Mouse (Mus musculus) left cerebral cortex, postnatal 25 days (tissue): Measurements from ENCODE around the gene Twsg1. TPM values are rescaled to one million over a fixed set of nuclear protein-coding genes. Genes with fewer than 3 reads are reported as not detected.

Experiments used
- DNase-seq, 2 experiments: peaks; one replicate each; pipeline ENCODE4 v3.0.0; 2022; ENCODE audit warnings: low spot score in 2 of 2, mixed read lengths in 1 of 2
- intact Hi-C: fragments of 180-260 bp; cut with DNase I; formaldehyde crosslinking; loops from one replicate; pipeline ENCODE4 v1.15.1; 2025
- total RNA-seq, 2 experiments: library from RNA; stranded (reverse); gene quantifications; 2 replicates each; pipeline ENCODE4 v1.2.3; 2021

Twsg1 gene
- total RNA-seq, 2 experiments from 2014 or later, result 25.2 to 30.1 TPM

DNA sequence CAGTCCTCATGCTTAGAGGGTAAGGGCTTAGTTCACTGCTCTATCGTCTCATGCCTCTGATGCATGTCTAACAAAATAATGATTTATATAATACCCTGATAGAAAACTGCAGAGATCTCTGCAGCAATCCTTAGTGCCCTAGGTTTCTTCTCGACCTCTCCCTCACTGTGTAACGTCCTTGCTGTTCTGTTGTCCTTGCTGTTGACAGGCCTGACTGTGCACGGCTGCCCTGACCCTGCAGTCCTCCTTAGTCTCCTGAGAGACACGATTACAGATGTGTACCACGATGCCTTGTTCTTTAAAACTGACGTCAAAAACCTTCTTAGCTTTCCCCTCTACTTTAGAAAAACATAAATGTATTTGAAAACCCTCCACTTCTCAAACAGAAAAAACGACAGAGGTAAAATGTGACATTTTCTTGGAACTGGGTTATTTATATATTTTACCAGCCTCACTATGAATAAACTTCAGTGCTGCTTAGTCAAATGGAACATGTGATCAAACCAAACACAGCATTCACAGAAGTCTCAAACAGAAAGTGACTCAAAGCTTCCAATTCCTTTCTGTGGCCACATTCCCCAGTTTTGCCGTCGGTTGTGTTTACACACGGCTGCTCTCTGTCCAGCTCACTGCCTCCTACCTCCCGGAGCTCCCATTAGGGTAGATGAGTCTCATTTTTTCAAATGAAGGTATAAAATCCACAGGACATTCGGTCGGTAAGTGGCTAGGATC, 11.4 kb downstream of the Twsg1 start:
- DNase-seq, result peak in 1 of 2 experiments; percentile 43
- intact Hi-C loops, result no loop called here

DNA sequence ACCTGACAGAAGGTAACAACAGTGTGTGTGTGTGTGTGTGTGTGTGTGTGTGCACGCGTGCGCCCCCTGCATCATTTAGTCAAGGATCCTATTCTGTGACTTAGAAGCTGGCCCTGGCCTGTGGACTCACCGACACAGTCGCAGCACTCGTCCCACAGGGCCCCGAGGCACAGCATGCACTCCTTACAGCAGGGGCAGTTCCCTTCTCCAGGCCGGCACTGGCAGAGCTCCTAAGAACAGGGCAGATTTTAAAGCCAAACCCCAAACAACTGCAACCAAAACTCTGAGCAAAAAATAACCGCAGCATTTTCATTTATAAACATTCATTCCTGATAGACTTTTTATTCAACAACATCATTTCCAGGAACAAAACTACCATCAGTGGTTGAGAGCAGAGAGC, 13.4 kb downstream of the Twsg1 start:
- DNase-seq, result no peak
- intact Hi-C loops, result no loop called here

DNA sequence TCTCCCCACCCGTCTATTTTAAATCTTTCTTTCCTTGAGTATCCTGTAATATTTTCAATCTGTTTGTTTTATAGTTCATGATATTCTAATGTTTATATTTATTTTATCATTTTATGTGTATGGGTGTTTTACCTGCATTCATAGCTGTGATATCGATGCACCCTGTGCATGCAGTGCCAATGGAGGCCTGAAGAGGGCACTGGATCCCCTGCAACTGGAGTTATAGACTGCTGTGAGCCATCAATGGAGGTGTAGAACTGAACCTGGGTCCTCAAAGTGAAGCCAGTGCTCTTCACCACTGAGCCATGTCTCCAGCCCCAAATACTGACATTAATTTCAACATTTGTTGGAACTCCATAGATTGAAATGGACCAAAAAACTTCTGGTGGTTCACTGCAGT, 17.3 kb downstream of the Twsg1 start:
- intact Hi-C loops, result no loop called here
- no peak for DNase-seq

DNA sequence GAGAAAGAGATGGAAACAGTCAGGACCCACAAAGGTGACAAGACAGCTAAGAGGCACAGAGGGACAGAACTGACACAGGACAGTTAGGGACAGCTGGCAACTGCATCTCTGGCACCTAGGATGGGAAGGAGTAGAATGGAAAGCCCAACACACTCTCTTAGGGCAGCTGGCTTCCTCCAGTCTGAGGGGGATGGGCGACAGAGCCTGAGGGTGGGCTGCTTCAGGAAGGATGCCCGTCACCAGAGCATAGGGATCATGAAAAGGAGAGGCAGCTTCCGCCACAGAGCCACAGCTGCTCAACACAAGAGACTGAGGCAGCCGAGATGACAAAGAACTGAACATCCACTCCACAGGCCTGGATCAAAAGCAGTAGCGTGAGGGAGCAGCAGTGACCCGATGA, 19.5 kb downstream of the Twsg1 start:
- intact Hi-C loops, result no loop called here
- no peak for DNase-seq

DNA sequence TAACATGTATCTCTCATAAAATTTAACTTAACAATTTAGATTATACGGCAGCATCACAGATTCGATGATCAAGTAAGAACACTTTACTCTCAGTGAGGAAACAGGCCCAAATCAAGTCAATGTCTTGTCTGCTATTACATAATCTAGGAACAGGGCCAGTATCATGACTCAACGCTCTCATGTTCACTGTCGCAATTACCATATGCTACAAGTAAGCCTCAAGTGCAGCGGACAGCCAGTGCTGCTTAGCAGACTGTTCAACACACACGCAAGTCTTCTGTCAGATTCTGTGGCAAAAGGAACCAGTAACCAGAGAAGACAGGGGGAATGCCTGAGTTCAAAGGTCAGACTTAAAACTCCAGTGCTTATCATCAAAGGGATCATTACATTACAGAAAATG, 20.1 kb downstream of the Twsg1 start:
- intact Hi-C loops, result no loop called here
- DNase-seq, result peak; percentile 65 to 94

DNA sequence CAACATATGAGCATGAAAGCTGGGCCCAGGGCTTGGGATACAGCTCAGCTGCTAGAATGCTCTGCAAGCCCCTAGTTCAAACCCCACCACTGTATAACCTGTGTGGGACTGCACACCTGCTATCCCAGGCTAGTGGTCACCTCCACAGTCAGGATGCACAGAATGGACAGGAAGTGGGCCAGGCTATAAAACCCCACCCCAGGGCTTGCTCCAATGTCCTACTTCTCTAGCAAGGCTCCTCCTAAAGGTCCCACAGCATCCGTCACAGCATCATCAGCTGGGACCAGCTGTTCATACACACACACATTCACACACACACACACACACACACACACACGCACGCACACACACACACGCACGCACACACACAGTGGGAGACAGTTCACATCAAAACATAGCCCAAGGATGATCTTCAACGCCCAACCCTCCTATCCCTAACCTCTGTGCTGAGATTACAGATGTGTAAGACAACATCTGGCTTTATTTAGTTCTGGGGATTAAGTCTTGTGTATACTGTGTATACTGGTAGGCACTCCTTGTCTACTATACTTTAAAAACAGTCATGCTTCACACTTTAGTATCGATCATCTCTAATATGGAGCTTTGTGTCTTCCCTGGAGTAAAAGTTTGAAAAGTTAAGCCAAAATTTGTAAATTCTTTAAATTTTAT, 20.7 kb downstream of the Twsg1 start:
- DNase-seq, result no peak
- intact Hi-C loops, result no loop called here

DNA sequence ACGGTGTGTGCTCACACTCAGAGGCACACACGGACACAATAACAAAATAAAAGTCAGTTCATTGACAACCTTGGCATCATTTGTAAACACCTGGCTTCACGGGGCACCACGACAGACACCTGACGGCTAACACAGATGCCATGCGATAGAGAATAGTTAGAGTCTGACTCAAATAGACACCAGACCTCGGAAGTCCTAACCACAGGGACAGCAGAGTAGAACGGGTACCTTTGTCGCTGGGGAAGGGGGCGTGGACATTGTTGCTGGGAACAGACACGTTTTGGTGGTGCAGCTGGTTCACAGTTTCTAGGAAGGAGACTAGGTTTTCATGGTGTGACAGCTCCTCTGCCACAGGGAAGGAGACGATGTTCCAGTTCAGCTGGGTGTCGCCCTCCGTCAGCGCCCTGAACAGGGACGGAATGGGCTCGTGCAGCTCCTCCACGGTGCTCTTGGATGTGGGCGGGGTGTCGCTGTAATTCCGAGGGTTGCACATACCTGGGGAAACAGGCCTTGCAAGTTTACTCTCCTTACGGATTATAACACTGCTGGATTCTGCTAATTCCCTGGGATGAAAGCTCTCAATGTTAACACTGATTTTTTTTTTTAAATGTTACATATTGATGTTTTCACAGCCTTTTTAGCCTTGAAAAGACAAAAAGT, 21.6 kb downstream of the Twsg1 start:
- intact Hi-C loops, result no loop called here
- no peak for DNase-seq

DNA sequence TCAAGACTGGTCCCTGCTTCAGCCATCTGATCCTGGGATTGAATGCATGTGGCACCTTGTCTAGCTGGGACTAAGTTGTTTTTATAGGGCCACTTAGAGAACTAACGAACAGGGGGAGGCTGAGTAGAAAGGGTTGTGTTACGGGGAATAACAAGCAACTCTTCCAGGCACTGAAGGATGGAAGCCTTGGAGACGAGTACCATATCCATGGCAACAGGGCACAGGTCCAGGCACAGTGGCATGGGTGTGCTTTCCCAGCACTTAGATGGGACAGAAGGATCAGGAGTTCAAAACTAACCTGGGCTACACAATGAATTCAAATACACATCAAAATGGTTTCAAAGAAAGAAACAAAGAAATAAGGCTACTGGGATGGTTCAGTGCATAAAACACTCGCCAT, 23.9 kb downstream of the Twsg1 start:
- intact Hi-C loops, result no loop called here
- peak in 1 of 2 experiments; percentile 47 for DNase-seq

DNA sequence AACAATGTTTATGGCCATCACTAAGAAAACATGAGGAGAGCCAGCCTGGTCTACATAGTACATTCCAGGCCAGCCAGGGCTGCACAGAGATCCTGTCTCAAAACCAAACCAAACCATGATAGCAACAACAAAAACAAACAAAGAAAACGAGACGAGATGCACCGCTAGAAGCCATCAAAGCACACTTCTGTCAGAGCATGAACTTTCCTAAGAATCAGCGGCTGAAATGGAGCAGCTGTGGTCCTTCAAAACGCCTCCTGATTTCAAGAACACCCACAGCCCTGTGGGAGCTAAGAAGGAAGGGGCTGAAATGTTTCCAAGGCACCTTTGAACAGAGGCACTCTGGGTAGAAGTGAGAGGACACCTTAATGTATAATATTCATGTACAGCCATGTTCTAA, 26.8 kb downstream of the Twsg1 start:
- intact Hi-C loops, result no loop called here
- DNase-seq, result no peak

DNA sequence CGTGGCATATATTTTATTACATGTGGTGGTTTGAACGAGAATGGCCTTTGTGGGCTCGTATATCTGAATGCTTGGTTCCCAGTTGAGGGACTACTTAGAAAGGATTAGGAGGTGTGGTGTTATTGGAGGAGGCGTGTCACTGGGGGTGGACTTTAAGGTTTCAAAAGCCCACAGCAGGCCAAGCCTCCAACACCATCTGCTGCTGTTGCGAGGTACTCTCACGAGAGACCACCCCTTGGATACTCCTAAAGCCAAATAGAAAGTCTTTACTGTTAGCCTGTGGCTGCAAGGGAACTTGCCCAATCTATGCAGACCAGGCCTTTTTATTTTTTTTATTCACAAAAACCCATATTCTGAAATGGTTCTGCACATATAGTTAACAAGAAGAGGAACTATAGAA, 29.1 kb downstream of the Twsg1 start:
- intact Hi-C loops, result no loop called here
- DNase-seq, result no peak

DNA sequence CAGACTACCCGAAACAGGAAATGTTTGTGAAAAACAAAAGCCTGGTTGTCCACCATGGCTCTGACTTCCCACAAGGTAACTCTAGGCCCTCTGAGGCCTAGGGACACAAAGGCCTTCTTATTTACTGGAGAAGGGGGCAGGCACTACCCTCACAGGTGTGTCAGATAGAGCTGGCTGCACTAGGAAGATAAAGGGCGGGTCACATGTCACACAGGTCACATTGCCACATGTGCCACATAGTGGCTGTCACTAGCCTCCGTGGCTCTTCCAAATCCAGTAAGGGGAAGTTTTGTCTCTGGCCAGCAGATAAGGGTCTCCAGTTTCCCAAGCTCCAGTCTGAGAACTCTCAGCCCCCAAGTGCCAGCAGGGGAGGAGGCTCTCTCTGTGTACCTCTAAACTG, 31.8 kb downstream of the Twsg1 start:
- no peak for DNase-seq
- intact Hi-C loops, result no loop called here

DNA sequence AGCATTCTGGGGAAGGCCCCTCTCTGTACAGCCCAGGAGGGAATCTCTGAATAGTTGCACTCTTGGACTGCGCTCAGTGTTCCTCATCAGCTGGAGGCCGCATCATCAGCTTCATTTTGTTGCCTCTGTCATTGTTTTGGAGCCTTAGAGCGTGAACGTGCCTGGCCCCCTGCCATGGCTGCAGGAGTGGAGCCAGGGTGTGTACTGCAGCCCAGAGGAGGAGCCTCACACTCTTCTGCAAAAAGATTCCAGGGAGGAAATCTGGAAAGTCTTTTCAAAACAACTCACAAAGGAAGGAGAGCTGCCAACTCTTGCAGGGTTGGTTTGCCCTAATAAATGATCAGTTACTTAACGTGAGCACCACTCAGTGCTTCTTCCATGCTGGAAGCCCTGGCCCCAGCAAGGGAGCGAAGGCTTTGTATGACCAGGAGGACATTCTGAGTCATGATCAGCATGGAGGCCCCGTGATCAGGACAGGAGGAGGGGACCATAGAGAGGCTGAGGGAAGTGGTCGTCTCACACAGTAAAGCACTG, 34.8 kb downstream of the Twsg1 start:
- intact Hi-C loops, result no loop called here

DNA sequence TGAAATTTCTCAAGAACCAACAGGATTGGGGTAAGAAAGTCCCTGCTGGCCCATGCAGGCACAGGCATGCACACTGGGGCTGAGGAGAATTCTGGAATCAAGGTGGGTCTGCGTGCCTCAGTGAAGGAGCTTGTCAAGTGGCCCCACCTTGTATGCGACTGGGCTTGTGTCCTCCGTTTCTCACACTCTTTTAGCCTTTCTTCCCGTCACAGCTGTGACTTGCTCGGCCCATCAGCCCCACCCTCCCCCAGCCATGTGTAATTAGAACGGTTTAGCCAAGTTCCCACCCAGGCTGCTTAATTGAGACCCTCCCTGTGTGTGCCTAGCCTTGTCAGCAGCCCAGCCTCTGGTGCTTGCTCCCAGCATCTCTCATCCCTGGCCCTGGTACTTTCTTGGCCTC, 36.9 kb downstream of the Twsg1 start:
- intact Hi-C loops, result no loop called here

More for the DNA sequence above, 34.8 kb downstream of the Twsg1 start:
- DNase-seq, result peak; percentile 73 to 76

DNA sequence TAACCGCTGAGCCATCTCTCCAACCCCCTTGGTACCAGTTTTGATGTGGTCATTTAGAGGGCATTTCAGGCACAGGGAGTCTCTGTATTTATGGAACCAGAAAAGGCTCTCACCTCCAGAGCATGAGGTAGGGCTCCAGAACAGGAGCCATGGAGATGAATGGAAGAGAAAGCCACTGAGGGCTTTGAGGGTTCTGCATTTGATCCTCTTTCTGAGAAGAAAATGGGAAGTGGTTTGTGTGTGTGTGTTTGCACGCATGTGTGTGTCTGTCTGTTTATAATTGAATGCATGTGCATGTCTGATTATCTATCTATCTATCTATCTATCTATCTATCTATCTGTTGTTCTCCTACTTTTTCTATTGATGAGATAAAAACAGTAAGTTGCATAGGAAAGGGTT, 38.8 kb downstream of the Twsg1 start:
- intact Hi-C loops, result no loop called here
- no peak for DNase-seq

More for the DNA sequence above, 36.9 kb downstream of the Twsg1 start:
- no peak for DNase-seq

DNA sequence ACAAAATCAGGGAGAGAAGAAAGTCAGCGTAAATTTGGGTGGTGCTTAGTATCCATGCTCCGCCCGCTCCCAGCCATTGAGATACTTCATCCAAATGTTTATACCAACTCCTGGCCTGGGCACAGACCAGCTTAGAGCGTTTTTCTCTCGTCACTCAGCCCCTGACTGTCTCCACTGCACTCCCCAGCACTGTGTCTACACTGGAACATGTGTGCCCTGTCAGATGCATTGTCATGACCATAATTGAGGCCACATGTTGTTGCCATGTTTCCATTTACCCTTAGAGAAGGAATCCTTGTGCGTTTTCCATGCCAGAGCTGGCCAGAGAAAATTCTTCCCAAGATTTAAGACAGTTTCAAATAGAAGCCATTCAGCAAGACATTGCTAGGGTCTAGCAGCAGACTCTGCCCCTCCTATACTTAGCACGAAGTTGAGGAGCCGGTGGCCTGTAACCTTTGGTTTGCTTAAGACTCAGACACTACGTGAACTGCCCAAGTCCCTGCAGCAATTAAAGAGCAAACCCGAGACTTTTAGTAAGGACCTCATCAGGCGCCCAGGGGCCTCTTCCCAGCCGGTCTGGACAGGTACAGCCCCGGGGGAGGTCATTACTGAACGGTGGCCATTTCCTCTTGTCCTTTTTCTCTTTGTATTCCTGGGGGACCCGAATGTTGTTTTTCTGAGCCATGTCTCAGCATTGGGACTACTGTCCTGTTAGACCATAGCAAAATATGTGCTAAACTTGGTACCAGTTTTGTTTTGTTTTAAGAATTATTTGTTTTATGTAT, 39.5 kb downstream of the Twsg1 start:
- no peak for DNase-seq
- intact Hi-C loops, result no loop called here

DNA sequence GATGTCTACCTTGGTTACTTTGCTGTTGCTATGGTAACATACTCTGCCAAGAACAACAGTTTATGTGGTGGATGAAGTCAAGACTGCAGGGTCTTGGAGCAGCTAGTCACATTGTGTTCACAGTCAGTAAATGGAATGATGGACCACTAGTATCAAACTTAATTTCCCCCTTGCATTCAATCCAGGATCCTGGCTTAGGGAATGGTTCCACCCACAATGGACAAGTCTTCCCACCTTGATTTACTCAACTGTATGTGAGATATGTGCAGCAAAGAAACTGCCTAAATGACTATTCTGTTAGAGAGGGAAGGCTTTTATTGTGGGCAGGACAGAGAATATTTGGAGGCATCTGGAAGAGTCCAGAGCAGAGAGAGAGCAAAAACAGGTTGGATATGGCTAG, 42.8 kb downstream of the Twsg1 start:
- intact Hi-C loops, result no loop called here
- DNase-seq, result no peak

DNA sequence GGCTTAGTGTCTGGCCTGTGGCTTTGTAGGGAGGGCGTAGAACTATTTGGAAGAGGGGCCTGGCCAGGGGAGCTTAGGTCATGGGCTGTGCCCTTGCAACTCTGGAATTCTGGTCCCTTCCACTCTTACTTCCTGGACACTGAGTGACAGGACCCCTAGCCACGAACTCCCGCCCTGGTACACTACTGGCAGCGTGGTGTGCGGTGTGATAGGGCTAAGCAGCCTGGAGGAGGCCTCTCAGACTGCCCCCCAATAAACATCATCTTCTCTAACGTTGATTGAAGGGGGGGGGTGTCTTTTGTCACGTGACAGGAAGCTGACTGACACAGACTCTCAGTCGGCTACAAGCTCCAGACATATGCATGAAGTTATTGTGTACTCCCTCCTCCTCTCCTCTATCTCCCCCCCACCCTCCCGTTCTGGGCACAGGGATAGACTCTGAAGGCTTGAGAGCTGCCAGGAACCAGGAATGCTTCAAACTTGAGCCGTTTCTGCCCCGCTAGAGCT, 44.1 kb downstream of the Twsg1 start:
- DNase-seq, result no peak
- intact Hi-C loops, result no loop called here

DNA sequence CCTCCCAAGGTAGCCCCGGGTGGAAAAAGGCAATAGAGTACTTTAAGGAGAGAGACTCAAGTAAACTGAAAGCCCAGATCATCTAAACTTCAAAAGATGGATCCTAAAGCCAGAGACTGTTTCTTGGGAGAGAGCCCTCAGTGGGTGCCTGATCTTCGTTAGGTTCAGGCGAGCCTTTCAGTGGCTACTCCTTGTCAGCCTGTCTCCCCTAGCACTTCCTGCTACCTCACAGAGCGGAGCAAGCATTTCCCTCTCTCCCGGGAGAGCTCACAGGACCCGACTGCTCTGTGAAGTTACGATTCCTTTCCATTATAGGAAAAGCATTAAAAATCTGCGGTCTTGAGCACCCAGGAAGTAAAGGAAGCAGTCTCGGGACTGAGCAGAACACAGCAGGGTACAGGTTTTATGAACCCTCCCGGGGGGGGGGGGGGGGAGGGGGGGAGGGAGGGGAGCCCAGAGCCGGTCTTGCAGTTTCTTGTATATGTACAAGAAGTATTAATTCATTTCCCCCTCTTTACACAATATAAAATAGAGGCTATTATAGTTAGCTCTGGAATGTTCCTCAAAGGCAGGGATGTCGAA, 44.6 kb downstream of the Twsg1 start:
- intact Hi-C loops, result no loop called here
- DNase-seq, result no peak

DNA sequence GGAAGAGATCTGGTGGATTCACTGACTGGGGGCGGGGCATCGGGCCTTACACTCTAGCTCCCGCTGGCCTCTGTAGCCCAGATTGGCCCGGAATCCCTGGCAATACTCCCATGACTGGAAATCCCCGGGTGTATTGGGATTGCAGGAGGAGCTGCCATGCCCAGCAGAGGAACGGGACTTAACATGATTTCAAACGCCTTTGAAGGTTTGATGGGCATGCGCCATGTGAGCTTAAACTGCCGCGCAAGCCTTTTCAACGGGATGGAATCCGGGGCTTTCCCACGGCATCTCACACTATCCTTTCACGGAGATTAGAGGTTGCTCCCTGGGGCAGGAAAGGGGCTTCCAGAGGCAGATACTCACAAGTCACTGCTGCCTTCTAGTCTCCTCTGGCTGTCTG, 45.8 kb downstream of the Twsg1 start:
- no peak for DNase-seq
- intact Hi-C loops, result no loop called here
